Mouse (Mus musculus): ENCODE results near the gene A4gnt. TPM values are rescaled to one million over a fixed set of nuclear protein-coding genes. Genes with fewer than 3 reads are reported as not detected.
"Not testable (repeated sequence)": the region's sequence is repeated elsewhere in the genome, so short reads cannot be mapped to it uniquely, and the experiment has no call there.

A4gnt gene
- polyA plus RNA-seq, 1 experiment: not detected

DNA sequence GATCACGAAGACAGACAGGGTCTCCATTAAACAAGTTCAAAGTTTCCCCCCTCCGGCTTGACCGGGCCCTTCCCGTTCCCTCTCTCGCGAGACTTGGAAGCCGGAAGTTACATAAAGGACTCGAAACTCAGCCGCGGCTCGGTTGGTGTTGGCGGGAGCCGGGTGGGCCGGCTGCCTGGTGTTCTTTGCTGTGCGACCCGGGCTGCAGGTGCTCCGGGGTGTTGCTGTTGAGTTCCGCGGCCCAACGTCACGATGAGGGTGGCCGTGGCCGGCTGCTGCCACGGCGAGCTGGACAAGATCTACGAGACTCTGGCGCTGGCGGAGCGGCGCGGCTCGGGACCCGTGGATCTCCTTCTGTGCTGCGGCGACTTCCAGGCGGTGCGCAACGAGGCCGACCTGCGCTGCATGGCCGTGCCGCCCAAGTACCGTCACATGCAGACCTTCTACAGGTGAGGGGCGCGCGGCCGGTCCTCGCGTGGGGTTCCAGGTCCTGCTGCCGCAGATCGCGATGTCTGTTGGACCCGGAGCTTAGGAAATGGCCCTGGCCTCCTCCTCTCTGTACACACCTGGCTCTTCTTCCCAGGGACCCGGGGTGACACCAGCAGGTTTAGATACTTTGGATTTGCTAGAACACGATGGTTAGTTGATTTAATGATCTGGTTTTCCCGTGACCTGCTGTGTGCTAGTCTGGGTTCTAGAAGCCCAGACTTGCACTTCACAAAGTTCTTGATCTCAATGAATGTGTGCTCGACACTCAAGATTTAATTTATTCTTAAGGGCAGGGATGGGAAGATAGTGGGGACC is 36.4 kb upstream of the A4gnt start, which contains the start of gene Dbr1:
Dbr1 (plus strand) TSS at position 123 of the 804 bp plus-strand sequence.
- peak within 1 kb of the TSS; percentile 97 for H3ac ChIP-seq (ENCODE audit: control insufficient read depth, insufficient read length)
- H3K27me3 ChIP-seq (ENCODE audit: control insufficient read depth, insufficient read depth, insufficient read length): no peaks in the 10 kb centered on the region
- H3K4me2 ChIP-seq (ENCODE audit: low read depth): peak within 1 kb of the TSS; percentile 76
- H3K36me3 ChIP-seq (ENCODE audit: control insufficient read depth, insufficient read depth): peaks cover 5% of the 10 kb centered on the region
- peak within 1 kb of the TSS; percentile 48 for H3K4me3 ChIP-seq
- peaks cover 34% of the 10 kb centered on the region for H3K79me2 ChIP-seq (ENCODE audit: control insufficient read depth, insufficient read depth)
- TF ChIP-seq MYOD1 (IDR thresholded peaks at IDR 0.05; ENCODE audit: control insufficient read depth in 1 of 3, insufficient read length in 2 of 3, low read depth in 2 of 3): no peak
- TF ChIP-seq CEBPB (IDR thresholded peaks at IDR 0.05; ENCODE audit: insufficient read depth, poor library complexity, severe bottlenecking): no peak
- peak; percentile 29 for TF ChIP-seq SRF (IDR thresholded peaks at IDR 0.05; ENCODE audit: control insufficient read depth, insufficient read length, low read depth)
- peak; percentile 82 for TF ChIP-seq POLR2A (IDR thresholded peaks at IDR 0.05; ENCODE audit: insufficient read length, low read depth)
- no peak for TF ChIP-seq MAX (IDR thresholded peaks at IDR 0.05; ENCODE audit: low read depth)
- peak in 2 of 3 experiments; percentile 2 to 41 for TF ChIP-seq MYOG (IDR thresholded peaks at IDR 0.05; ENCODE audit: control insufficient read depth in 1 of 3, insufficient read depth in 1 of 3, insufficient read length in 2 of 3, low read depth in 2 of 3)
- TF ChIP-seq REST (IDR thresholded peaks at IDR 0.05; ENCODE audit: insufficient read depth, insufficient read length): peak; percentile 12
- no peak for TF ChIP-seq USF1 (IDR thresholded peaks at IDR 0.05; ENCODE audit: low read depth)
- no peak for TF ChIP-seq TCF12 (IDR thresholded peaks at IDR 0.05; ENCODE audit: insufficient read depth, poor library complexity, severe bottlenecking)
- no peak for TF ChIP-seq TCF3 (IDR thresholded peaks at IDR 0.05; ENCODE audit: insufficient read length, low read depth)
- peak; percentile 48 for TF ChIP-seq POLR2AphosphoS2 (IDR thresholded peaks at IDR 0.05; ENCODE audit: insufficient read length, low read depth)
- TF ChIP-seq E2F4 (IDR thresholded peaks at IDR 0.05; ENCODE audit: insufficient read depth): peak; percentile 97

DNA sequence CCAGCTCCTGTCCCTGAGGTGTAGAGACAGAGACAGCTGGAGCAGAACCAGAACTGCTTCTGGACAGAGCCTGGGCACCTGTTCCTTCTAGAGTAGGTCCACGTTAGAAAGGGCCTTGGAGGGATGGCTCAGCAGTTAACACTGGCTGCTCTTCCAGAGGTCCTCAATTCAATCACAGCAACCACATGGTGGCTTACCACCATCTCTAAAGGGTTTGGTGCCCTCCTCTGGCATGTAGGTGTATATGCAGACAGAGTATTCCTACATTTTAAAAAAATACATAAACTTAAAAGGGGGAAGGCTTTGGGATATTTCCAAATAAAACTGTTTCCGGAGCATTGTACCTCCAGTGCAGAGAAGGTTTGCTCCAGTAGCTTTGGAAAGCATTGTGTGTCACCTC is 31.6 kb upstream of the A4gnt start:
- no peak overlapping the region for H3K4me2 ChIP-seq (ENCODE audit: low read depth)
- no peaks in the 10 kb centered on the region for H3K27me3 ChIP-seq (ENCODE audit: control insufficient read depth, insufficient read depth, insufficient read length)
- no peak overlapping the region for H3ac ChIP-seq (ENCODE audit: control insufficient read depth, insufficient read length)
- TF ChIP-seq CEBPB (IDR thresholded peaks at IDR 0.05; ENCODE audit: insufficient read depth, poor library complexity, severe bottlenecking) (no peak), MYOD1 (IDR thresholded peaks at IDR 0.05; ENCODE audit: control insufficient read depth in 1 of 3, insufficient read length in 2 of 3, low read depth in 2 of 3) (no peak), POLR2A (IDR thresholded peaks at IDR 0.05; ENCODE audit: insufficient read length, low read depth) (no peak), TCF12 (IDR thresholded peaks at IDR 0.05; ENCODE audit: insufficient read depth, poor library complexity, severe bottlenecking) (no peak), TCF3 (IDR thresholded peaks at IDR 0.05; ENCODE audit: insufficient read length, low read depth) (no peak), E2F4 (IDR thresholded peaks at IDR 0.05; ENCODE audit: insufficient read depth) (no peak), REST (IDR thresholded peaks at IDR 0.05; ENCODE audit: insufficient read depth, insufficient read length) (no peak), SRF (IDR thresholded peaks at IDR 0.05; ENCODE audit: control insufficient read depth, insufficient read length, low read depth) (no peak), MAX (IDR thresholded peaks at IDR 0.05; ENCODE audit: low read depth) (no peak), USF1 (IDR thresholded peaks at IDR 0.05; ENCODE audit: low read depth) (no peak), MYOG (IDR thresholded peaks at IDR 0.05; ENCODE audit: control insufficient read depth in 1 of 3, insufficient read depth in 1 of 3, insufficient read length in 2 of 3, low read depth in 2 of 3) (no peak), POLR2AphosphoS2 (IDR thresholded peaks at IDR 0.05; ENCODE audit: insufficient read length, low read depth) (no peak)
- no peak overlapping the region for H3K4me3 ChIP-seq
- peaks cover 33% of the 10 kb centered on the region for H3K79me2 ChIP-seq (ENCODE audit: control insufficient read depth, insufficient read depth)
- H3K36me3 ChIP-seq (ENCODE audit: control insufficient read depth, insufficient read depth): peaks cover 12% of the 10 kb centered on the region

DNA sequence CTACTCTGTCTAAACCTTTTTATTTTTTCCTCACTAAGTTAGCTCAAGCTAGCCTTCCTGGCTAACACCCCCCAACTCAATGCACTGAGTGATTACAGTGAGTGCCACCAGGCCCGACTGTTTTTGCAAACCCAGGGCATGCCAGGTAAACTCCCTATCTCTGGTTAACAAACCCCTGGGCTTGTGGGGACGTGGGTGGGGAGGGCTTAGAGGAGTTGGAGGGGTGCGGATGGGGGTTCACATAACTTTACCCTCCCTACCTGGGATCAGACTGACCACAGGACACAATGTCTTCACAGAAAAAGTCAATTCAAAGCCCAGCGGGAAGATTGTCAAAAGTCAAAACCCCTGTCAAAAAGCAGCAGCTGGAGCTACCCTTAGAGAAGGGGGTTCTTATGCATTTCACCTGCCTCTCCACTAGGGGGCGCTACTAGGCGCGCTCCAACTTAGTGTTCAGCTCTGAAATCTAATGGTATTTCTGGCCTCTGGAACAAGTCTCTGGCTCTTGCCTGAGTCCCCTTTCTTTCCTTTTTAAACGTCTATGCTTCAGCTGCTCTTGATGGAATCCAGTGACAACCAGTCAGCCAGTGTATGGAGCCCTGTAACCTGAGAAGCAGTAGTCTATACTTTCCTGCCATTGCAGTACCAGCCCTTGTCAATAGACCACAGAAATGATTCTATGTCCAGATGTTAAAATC is 24.6 kb upstream of the A4gnt start:
- H3K79me2 ChIP-seq (ENCODE audit: control insufficient read depth, insufficient read depth): no peaks in the 10 kb centered on the region
- TF ChIP-seq POLR2AphosphoS2 (IDR thresholded peaks at IDR 0.05; ENCODE audit: insufficient read length, low read depth) (no peak), MAX (IDR thresholded peaks at IDR 0.05; ENCODE audit: low read depth) (no peak), REST (IDR thresholded peaks at IDR 0.05; ENCODE audit: insufficient read depth, insufficient read length) (no peak), CEBPB (IDR thresholded peaks at IDR 0.05; ENCODE audit: insufficient read depth, poor library complexity, severe bottlenecking) (no peak), TCF3 (IDR thresholded peaks at IDR 0.05; ENCODE audit: insufficient read length, low read depth) (no peak), MYOD1 (IDR thresholded peaks at IDR 0.05; ENCODE audit: control insufficient read depth in 1 of 3, insufficient read length in 2 of 3, low read depth in 2 of 3) (no peak), MYOG (IDR thresholded peaks at IDR 0.05; ENCODE audit: control insufficient read depth in 1 of 3, insufficient read depth in 1 of 3, insufficient read length in 2 of 3, low read depth in 2 of 3) (no peak), POLR2A (IDR thresholded peaks at IDR 0.05; ENCODE audit: insufficient read length, low read depth) (no peak), TCF12 (IDR thresholded peaks at IDR 0.05; ENCODE audit: insufficient read depth, poor library complexity, severe bottlenecking) (no peak), USF1 (IDR thresholded peaks at IDR 0.05; ENCODE audit: low read depth) (no peak), E2F4 (IDR thresholded peaks at IDR 0.05; ENCODE audit: insufficient read depth) (no peak), SRF (IDR thresholded peaks at IDR 0.05; ENCODE audit: control insufficient read depth, insufficient read length, low read depth) (no peak)

DNA sequence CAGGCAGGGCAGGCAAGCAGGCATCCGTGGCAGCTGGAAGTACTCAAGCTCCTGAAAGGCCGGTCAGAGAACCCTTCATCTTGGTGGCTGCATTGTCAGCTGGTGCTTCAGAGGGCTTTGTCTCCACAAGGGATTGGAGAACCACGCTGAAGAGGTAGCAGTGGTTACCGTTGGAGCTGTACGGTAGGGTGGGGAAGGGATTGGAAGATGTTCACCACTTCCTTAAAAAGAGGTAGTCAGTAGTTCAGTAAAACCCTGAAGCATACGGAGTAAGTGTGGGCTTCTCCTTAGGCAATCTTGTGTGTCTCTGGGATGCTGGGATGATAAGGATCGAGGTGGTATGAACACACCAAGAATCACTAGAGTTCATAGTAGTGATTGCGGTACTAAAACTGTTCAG is 21.2 kb upstream of the A4gnt start:
- no peak overlapping the region for H3K4me3 ChIP-seq
- no peaks in the 10 kb centered on the region for H3K36me3 ChIP-seq (ENCODE audit: control insufficient read depth, insufficient read depth)
- TF ChIP-seq POLR2AphosphoS2 (IDR thresholded peaks at IDR 0.05; ENCODE audit: insufficient read length, low read depth) (no peak), CEBPB (IDR thresholded peaks at IDR 0.05; ENCODE audit: insufficient read depth, poor library complexity, severe bottlenecking) (no peak), REST (IDR thresholded peaks at IDR 0.05; ENCODE audit: insufficient read depth, insufficient read length) (no peak), TCF3 (IDR thresholded peaks at IDR 0.05; ENCODE audit: insufficient read length, low read depth) (no peak), MAX (IDR thresholded peaks at IDR 0.05; ENCODE audit: low read depth) (no peak), E2F4 (IDR thresholded peaks at IDR 0.05; ENCODE audit: insufficient read depth) (no peak), SRF (IDR thresholded peaks at IDR 0.05; ENCODE audit: control insufficient read depth, insufficient read length, low read depth) (no peak), USF1 (IDR thresholded peaks at IDR 0.05; ENCODE audit: low read depth) (no peak)
- H3K27me3 ChIP-seq (ENCODE audit: control insufficient read depth, insufficient read depth, insufficient read length): no peaks in the 10 kb centered on the region
- no peaks in the 10 kb centered on the region for H3K79me2 ChIP-seq (ENCODE audit: control insufficient read depth, insufficient read depth)
- H3K4me2 ChIP-seq (ENCODE audit: low read depth): no peak overlapping the region
- no peak overlapping the region for H3ac ChIP-seq (ENCODE audit: control insufficient read depth, insufficient read length)

More for the DNA sequence above, 24.6 kb upstream of the A4gnt start:
- Histone ChIP-seq H3K36me3 (ENCODE audit: control insufficient read depth, insufficient read depth) (no peaks in the 10 kb centered on the region), H3ac (ENCODE audit: control insufficient read depth, insufficient read length) (no peak overlapping the region), H3K27me3 (ENCODE audit: control insufficient read depth, insufficient read depth, insufficient read length) (no peaks in the 10 kb centered on the region), H3K4me3 (no peak overlapping the region), H3K4me2 (ENCODE audit: low read depth) (peak overlapping the region; percentile 27)

DNA sequence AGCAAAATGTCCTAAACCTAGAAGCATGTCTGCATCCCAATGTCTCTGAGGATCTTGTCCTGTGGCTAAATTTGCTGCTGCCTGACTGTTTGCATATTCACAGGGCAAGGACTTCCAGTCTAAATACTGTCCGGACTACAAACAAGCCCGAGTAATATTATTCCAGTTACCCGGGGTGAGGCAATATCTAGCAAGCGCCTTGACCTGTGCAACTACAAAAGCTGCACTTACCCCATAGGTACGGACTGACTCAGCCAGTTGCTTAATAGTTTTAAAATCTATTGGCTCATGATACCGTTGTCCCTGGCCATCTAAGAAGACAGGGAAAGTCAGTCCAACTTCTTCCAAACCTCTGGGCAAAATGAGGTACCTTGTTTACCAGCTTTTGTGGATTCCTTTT is 13.2 kb upstream of the A4gnt start:
- not testable (repeated sequence) for H3K79me2 ChIP-seq (ENCODE audit: control insufficient read depth, insufficient read depth); H3K4me2 ChIP-seq (ENCODE audit: low read depth); H3K27me3 ChIP-seq (ENCODE audit: control insufficient read depth, insufficient read depth, insufficient read length); H3ac ChIP-seq (ENCODE audit: control insufficient read depth, insufficient read length); H3K4me3 ChIP-seq; H3K36me3 ChIP-seq (ENCODE audit: control insufficient read depth, insufficient read depth)
